ENCODE assay signal across 9 mouse cellular contexts in the genomic region with DNA sequence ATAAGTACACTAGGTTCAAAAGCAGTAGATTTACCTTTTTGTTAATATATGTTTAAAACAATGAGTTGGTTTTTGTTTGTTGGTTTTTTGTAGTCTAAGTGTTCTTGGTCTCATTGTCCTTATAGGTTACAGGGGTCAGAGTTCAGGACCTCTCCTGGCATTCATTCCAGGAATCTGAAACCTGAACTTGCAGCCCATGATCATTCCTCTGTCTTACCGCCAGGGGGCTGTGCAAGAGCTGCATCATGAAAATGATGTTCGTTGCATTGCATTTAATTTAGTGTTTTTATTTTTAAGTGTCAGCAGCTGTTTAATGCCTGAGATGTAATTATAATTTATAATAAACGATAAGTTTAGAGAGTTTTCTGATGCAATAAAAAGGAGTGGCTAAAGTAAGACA. TPM values are rescaled to one million over a fixed set of nuclear protein-coding genes. Genes with fewer than 3 reads are reported as not detected.
A peak's percentile ranks its signal among the peaks of the same experiment; 100 is the strongest.
DNase-seq lines count a peak whose midpoint lies in the region; ATAC-seq lines count a peak whose summit lies in the region.
"Had no signal": no experiment of that assay in that cellular context is flagged by ENCODE, and none has a peak within 500 bp of the region (broad histone marks: within the 10 kb centered on the region; RNA-seq: fewer than 3 reads in every experiment).

No protein-coding gene starts in this region.

- WGBS in forebrain, embryonic 14.5 days: 30% methylated on average over 3 of the region's 3 CpGs
- 35% methylated on average over 3 of the region's 3 CpGs for whole genome bisulfite sequencing in forebrain, embryonic 12.5 days
- 38% methylated on average over 3 of the region's 3 CpGs for WGBS in midbrain, embryonic 11.5 days
- 31% methylated on average over 3 of the region's 3 CpGs for WGBS in midbrain, embryonic 15.5 days
- 29% methylated on average over 3 of the region's 3 CpGs for WGBS in intestine, embryonic 15.5 days

- no peak overlapping the region for H3K4me3 ChIP-seq in forebrain, embryonic 14.5 days (ENCODE audit: low read depth, low read length)
- H3K4me3 ChIP-seq in forebrain, embryonic 12.5 days (replicated peaks): no peak overlapping the region
- no peak overlapping the region for H3K4me3 ChIP-seq in midbrain, embryonic 11.5 days (ENCODE audit: low read depth, low read length)
- H3K4me3 ChIP-seq in midbrain, embryonic 15.5 days: no peak overlapping the region
- H3K4me3 ChIP-seq in intestine, embryonic 15.5 days (replicated peaks): no peak overlapping the region

- H3K9ac ChIP-seq in forebrain, embryonic 14.5 days (ENCODE audit: low read length): no peak overlapping the region
- no peak overlapping the region for H3K9ac ChIP-seq in forebrain, embryonic 12.5 days
- no peak overlapping the region for H3K9ac ChIP-seq in midbrain, embryonic 11.5 days (ENCODE audit: low read length)
- H3K9ac ChIP-seq in midbrain, embryonic 15.5 days: no peak overlapping the region
- no peak overlapping the region for H3K9ac ChIP-seq in intestine, embryonic 15.5 days

- no peak overlapping the region for H3K4me2 ChIP-seq in forebrain, embryonic 14.5 days (ENCODE audit: low read length)
- no peak overlapping the region for H3K4me2 ChIP-seq in forebrain, embryonic 12.5 days
- no peak overlapping the region for H3K4me2 ChIP-seq in midbrain, embryonic 11.5 days
- no peak overlapping the region for H3K4me2 ChIP-seq in midbrain, embryonic 15.5 days
- H3K4me2 ChIP-seq in intestine, embryonic 15.5 days (replicated peaks): no peak overlapping the region

- no peaks in the 10 kb centered on the region for H3K9me3 ChIP-seq in forebrain, embryonic 14.5 days (replicated peaks; ENCODE audit: control insufficient read depth, low read length)
- H3K9me3 ChIP-seq in forebrain, embryonic 12.5 days: no peaks in the 10 kb centered on the region
- H3K9me3 ChIP-seq in midbrain, embryonic 11.5 days (ENCODE audit: control insufficient read depth, low read length): no peaks in the 10 kb centered on the region
- no peaks in the 10 kb centered on the region for H3K9me3 ChIP-seq in midbrain, embryonic 15.5 days
- H3K9me3 ChIP-seq in intestine, embryonic 15.5 days: no peaks in the 10 kb centered on the region

- no peaks in the 10 kb centered on the region for H3K36me3 ChIP-seq in forebrain, embryonic 14.5 days (ENCODE audit: control insufficient read depth, insufficient read depth, low read length)
- H3K36me3 ChIP-seq in forebrain, embryonic 12.5 days (replicated peaks): no peaks in the 10 kb centered on the region
- H3K36me3 ChIP-seq in midbrain, embryonic 11.5 days (ENCODE audit: control insufficient read depth, insufficient read depth, low read length): no peaks in the 10 kb centered on the region
- no peaks in the 10 kb centered on the region for H3K36me3 ChIP-seq in midbrain, embryonic 15.5 days (replicated peaks)
- no peaks in the 10 kb centered on the region for H3K36me3 ChIP-seq in intestine, embryonic 15.5 days

- no peak for ATAC-seq in forebrain, embryonic 14.5 days
- no peak for ATAC-seq in forebrain, embryonic 12.5 days (ENCODE audit: low FRiP score)
- no peak for ATAC-seq in midbrain, embryonic 11.5 days (ENCODE audit: low FRiP score)
- no peak for ATAC-seq in midbrain, embryonic 15.5 days (replicated peaks)
- no peak for ATAC-seq in intestine, embryonic 15.5 days

- 0 out of 2 replicates have a peak, but pooled peaks cover 3% of the 10 kb centered on the region for H3K4me1 ChIP-seq in forebrain, embryonic 14.5 days (ENCODE audit: control insufficient read depth, insufficient read depth, low read length)
- no peaks in the 10 kb centered on the region; the same call in 1 of the 2 replicates for H3K4me1 ChIP-seq in forebrain, embryonic 12.5 days
- H3K4me1 ChIP-seq in midbrain, embryonic 11.5 days (ENCODE audit: control insufficient read depth, insufficient read depth, low read length): no peaks in the 10 kb centered on the region
- H3K4me1 ChIP-seq in midbrain, embryonic 15.5 days: no peaks in the 10 kb centered on the region
- H3K4me1 ChIP-seq in intestine, embryonic 15.5 days (replicated peaks): no peaks in the 10 kb centered on the region

- DNase-seq in forebrain, embryonic 14.5 days (ENCODE audit: low spot score): peak; percentile 56
- DNase-seq in midbrain, embryonic 11.5 days (ENCODE audit: low spot score, missing footprints): peak; percentile 86
- peak; percentile 40 for DNase-seq in embryo, embryonic 9.5 days (ENCODE audit: extremely low spot score)
- DNase-seq in retina, postnatal 7 days (ENCODE audit: low read depth, low spot score): peak; percentile 2
- DNase-seq in gastrocnemius, postnatal 36 days: no peak

- intact Hi-C loops in gastrocnemius, postnatal 36 days (cut with DNase I): loop anchor here (5.0 kb wide), 1 partner anchor 92 kb away; no protein-coding TSS in a partner anchor

- H3K27me3 ChIP-seq in forebrain, embryonic 14.5 days (replicated peaks; ENCODE audit: control insufficient read depth, insufficient read depth, low read length): no peaks in the 10 kb centered on the region
- no peaks in the 10 kb centered on the region for H3K27me3 ChIP-seq in forebrain, embryonic 12.5 days
- no peaks in the 10 kb centered on the region for H3K27me3 ChIP-seq in midbrain, embryonic 11.5 days (ENCODE audit: control insufficient read depth, insufficient read depth, low read length)
- no peaks in the 10 kb centered on the region for H3K27me3 ChIP-seq in midbrain, embryonic 15.5 days (replicated peaks)
- no peaks in the 10 kb centered on the region for H3K27me3 ChIP-seq in intestine, embryonic 15.5 days (replicated peaks)

- H3K27ac ChIP-seq in forebrain, embryonic 14.5 days (ENCODE audit: low read depth, low read length): no peak overlapping the region
- no peak overlapping the region for H3K27ac ChIP-seq in forebrain, embryonic 12.5 days
- H3K27ac ChIP-seq in midbrain, embryonic 11.5 days (ENCODE audit: low read depth, low read length): no peak overlapping the region
- H3K27ac ChIP-seq in midbrain, embryonic 15.5 days: no peak overlapping the region
- no peak overlapping the region for H3K27ac ChIP-seq in intestine, embryonic 15.5 days

RNA-seq across cellular contexts. Expression of a gene that starts 40.1 kb away (rescaled TPM):
- 23.3 and 31.6 TPM in 2 replicates for polyA plus RNA-seq in forebrain, embryonic 14.5 days (2014; fragmentation: Nextera tagmentation; extraction: Ambion mirVana)
- polyA plus RNA-seq in forebrain, embryonic 12.5 days (2016; fragmentation: Nextera tagmentation; extraction: Ambion mirVana): 6.8 and 8.0 TPM in 2 replicates
- 2.3 and 2.7 TPM in 2 replicates for polyA plus RNA-seq in midbrain, embryonic 11.5 days (2014; fragmentation: Nextera tagmentation; extraction: Ambion mirVana)
- polyA plus RNA-seq in midbrain, embryonic 15.5 days (2015; fragmentation: Nextera tagmentation; extraction: Ambion mirVana): 42.6 and 45.7 TPM in 2 replicates
- 3.3 and 3.5 TPM in 2 replicates for polyA plus RNA-seq in intestine, embryonic 15.5 days (2015; fragmentation: Nextera tagmentation; extraction: Ambion mirVana)
- total RNA-seq in gastrocnemius, postnatal 36 days (2021): 1 to 10 TPM in 1 of 2 experiments, under 1 TPM in 1; 0.99 to 1.3 TPM

RNA-seq across cellular contexts. Expression of a gene that starts 52.3 kb away (rescaled TPM):
- polyA plus RNA-seq in forebrain, embryonic 14.5 days (2014; fragmentation: Nextera tagmentation; extraction: Ambion mirVana): not detected in 2 replicates
- not detected in 2 replicates for polyA plus RNA-seq in forebrain, embryonic 12.5 days (2016; fragmentation: Nextera tagmentation; extraction: Ambion mirVana)
- not detected in 2 replicates for polyA plus RNA-seq in midbrain, embryonic 11.5 days (2014; fragmentation: Nextera tagmentation; extraction: Ambion mirVana)
- not detected in 2 replicates for polyA plus RNA-seq in midbrain, embryonic 15.5 days (2015; fragmentation: Nextera tagmentation; extraction: Ambion mirVana)
- not detected in 2 replicates for polyA plus RNA-seq in intestine, embryonic 15.5 days (2015; fragmentation: Nextera tagmentation; extraction: Ambion mirVana)
- total RNA-seq in gastrocnemius, postnatal 36 days (2021): not detected
- polyA plus RNA-seq: heart, embryonic 16.5 days had no signal

Comparison
In these comparisons a context has a peak if more than half of its experiments do, and no peak if none do; other contexts are left out.
1. DNase-seq: peak in forebrain, embryonic 14.5 days (single experiment), midbrain, embryonic 11.5 days (single experiment), embryo, embryonic 9.5 days (single experiment) and retina, postnatal 7 days (single experiment); none in gastrocnemius, postnatal 36 days (0 of 2).